Mouse (Mus musculus) brain, embryonic 14.5 days (tissue): ENCODE results near the gene Mastl.

Experiments
- CTCF ChIP-seq: fragments of 200-500 bp; IDR thresholded peaks from 2 replicates; pipeline ENCODE4 v1.5.1; 2012; ENCODE audit warnings: inconsistent platforms, mild to moderate bottlenecking, moderate library complexity, borderline replicate concordance; ENCODE audit not compliant: insufficient read depth, insufficient read length; ENCODE audit errors: extremely low read depth
- POLR2A ChIP-seq: fragments of 200-500 bp; IDR thresholded peaks from 2 replicates; pipeline ENCODE4 v1.6.1; 2012; ENCODE audit warnings: mild to moderate bottlenecking, inconsistent platforms, borderline replicate concordance; ENCODE audit not compliant: poor library complexity, insufficient read depth, insufficient read length, severe bottlenecking; ENCODE audit errors: extremely low read depth

DNA sequence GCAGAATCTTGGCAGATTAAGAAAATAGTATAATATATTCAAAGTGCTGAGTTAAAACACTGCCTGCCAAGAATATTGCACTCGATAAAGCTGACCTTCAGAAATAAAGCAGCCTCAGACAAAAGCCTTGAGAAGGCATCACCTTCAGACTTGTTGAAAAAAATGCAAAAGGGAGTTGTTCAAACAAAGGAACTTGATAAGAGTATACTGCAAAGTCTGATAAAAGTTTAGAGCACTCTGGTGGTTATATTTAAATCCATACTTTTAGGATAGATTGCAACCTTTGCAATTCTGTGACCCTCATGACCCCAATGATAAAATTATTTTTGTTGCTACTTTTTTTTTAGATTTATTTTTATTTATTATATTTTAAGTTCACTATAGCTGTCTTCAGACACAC is 45.2 kb upstream of the Mastl start:
- TF ChIP-seq POLR2A (no peak), CTCF (no peak)
